Mouse (Mus musculus) cerebellum, postnatal 10 days (tissue): ENCODE measurements at regions not wholly inside any gene's neighbourhood (a gene's known extent, or its start where the extent isn't known, plus 50 kb on each side); places are given as distances from the start of the nearest gene placed in this dataset.
"Not testable (repeated sequence)": the region's sequence is repeated elsewhere in the genome, so short reads cannot be mapped to it uniquely, and the experiment has no call there.

Source experiments
- DNase-seq, 2 experiments: peaks; one replicate each; pipeline ENCODE4 v3.0.0; 2021; ENCODE audit warnings: mixed read lengths in 2 of 2

GRCm38 (mm10) chr13:85988633-85989032, 58.1 kb downstream of the Cox7c start:
- no peak for DNase-seq

GRCm38 (mm10) chr13:85982089-85982488, 64.6 kb downstream of the Cox7c start:
- DNase-seq: no peak

- DNase-seq: not testable (repeated sequence)
Observed at GRCm38 (mm10) chr13:85964005-85964404, 82.7 kb downstream of the Cox7c start.

- DNase-seq: no peak
Observed at GRCm38 (mm10) chr13:85955284-85955683, 91.4 kb downstream of the Cox7c start.

GRCm38 (mm10) chr13:85952896-85953295, 93.8 kb downstream of the Cox7c start:
- DNase-seq: no peak

- DNase-seq: no peak
Observed at GRCm38 (mm10) chr13:85926825-85927737, 119.6 kb downstream of the Cox7c start.

- DNase-seq: no peak
Observed at GRCm38 (mm10) chr13:85926323-85926722, 120.4 kb downstream of the Cox7c start.

GRCm38 (mm10) chr13:85922696-85923095, 124.0 kb downstream of the Cox7c start:
- DNase-seq: no peak

GRCm38 (mm10) chr13:85901796-85902195, 144.9 kb downstream of the Cox7c start:
- DNase-seq: no peak

GRCm38 (mm10) chr13:85897656-85898055, 149.0 kb downstream of the Cox7c start:
- DNase-seq: peak; percentile 2 to 3

GRCm38 (mm10) chr13:85895141-85895540, 151.6 kb downstream of the Cox7c start:
- peak; percentile 49 to 59 for DNase-seq

- DNase-seq: not testable (repeated sequence)
Observed at GRCm38 (mm10) chr13:85889846-85890245, 156.9 kb downstream of the Cox7c start.

GRCm38 (mm10) chr13:85882817-85883216, 163.9 kb downstream of the Cox7c start:
- DNase-seq: no peak

GRCm38 (mm10) chr13:85863745-85864144, 183.0 kb downstream of the Cox7c start:
- DNase-seq: no peak

- no peak for DNase-seq
Observed at GRCm38 (mm10) chr13:85848276-85848675, 198.4 kb downstream of the Cox7c start.

- DNase-seq: no peak
Observed at GRCm38 (mm10) chr13:85829894-85830293, 216.8 kb downstream of the Cox7c start.
